Mouse (Mus musculus): Measurements from ENCODE around the gene Btf3.

Btf3 gene

GRCm38 (mm10) chr13:98276253-98276652, 40.6 kb downstream of the Btf3 start:
- in situ Hi-C loops (cut with MboI): no loop called here

DNA sequence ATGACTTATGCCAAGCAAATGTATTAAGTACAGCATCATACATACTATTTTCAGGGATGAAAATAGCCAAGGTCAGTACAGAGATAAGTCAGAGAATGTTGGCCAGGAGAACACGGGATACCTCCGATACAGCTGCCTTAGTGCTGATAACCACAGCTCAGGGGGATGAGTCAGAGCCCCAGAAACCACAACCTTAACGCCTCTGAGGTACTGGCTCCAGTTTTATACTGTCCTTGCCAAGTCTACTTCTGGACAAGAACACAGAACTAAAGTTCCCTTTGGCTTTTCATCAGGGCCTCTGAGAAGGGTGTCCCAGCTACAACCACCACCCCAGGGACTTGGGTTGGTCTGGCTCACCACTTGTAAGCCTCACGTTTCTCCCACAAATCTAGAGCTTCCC, 41.2 kb downstream of the Btf3 start:
- in situ Hi-C loops (cut with MboI): no loop called here

DNA sequence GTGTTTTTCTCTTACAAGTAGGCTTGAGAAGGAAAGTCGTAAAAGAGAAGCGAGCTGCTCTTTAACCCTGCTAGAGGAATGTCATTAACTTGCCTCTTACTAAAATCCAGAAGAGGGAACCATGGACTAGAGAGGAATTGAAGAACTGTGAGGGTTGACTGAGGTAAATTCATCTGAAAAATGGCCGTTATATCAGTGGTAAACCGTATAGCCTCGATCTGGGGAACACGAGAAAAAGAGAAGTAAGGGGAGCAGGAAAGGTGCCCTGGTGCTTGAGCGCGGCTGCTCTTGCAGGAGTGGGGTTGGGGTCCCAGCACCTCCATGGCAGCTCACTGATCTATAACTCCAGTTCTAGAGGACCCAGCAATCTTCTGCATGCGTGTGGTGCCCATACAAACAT, 42.8 kb downstream of the Btf3 start:
- in situ Hi-C loops (cut with MboI): loop anchor here (25.0 kb wide), 1 partner anchor 1037 kb away; the partner anchor contains the start of gene Enc1

DNA sequence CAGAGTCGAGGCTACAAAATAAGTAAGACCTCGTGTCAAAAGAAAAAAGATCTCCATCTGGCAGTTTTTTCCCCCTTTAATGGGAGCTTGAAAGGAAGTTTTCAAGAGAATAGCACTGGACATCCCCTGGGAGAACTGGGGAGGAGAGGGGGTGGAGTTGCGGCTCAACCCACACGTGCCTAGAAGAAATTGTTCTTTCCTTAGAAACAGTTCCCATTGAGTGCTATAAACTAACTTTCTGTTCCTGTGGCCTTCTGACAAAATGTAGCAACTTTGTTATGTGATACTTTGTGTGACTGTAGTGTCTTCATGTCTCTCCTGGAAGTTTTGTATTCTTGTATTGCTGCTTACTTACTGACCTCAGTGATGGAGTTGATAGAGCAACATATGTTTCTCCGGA, 52.7 kb downstream of the Btf3 start:
- in situ Hi-C loops (cut with MboI): loop anchor here (25.0 kb wide), 1 partner anchor 1027 kb away; the partner anchor contains the start of gene Enc1

- in situ Hi-C loops (cut with MboI): loop anchor here (25.0 kb wide), 1 partner anchor 1026 kb away; the partner anchor contains the start of gene Enc1
Measured at GRCm38 (mm10) chr13:98263458-98263987, 53.3 kb downstream of the Btf3 start.

DNA sequence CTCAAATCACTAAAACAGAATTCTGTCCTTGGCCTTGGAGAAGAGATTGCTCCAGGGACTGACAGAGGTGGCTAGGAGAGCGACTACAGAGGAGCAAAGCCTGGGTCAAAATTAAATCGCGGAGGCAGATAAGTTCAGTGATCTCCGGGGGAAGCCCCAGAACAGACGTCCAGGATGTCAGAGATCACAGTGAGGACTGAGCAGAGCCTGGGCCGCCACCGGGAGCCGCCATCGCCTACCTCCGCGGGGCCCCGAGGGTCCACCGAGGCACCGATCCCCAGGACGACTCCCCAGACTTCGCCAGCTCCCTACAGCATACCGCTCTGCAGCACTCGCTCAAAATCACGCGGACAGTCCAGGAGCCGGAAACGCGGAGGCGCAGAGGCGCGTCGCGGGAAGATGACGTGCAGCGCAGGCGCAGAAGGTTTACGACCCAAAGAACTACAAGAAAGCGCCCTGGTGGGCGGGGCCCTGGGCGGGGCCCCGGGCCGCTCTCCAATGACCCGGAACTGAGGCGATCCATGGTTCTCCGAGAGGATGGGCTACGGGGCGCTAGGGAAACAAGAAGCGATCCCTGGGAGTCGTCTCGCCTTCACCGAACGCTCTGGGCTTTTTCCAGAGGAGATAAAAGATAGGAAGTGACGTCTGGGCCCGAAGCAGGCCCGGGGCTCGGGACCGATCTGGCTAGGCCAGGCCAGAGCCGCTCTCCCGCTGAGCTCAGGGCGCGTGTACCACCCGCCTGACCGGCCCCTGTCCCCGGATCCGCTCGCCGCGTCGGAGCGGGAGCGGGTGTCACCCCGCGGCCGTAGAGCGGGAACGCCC, 54.0 kb downstream of the Btf3 start, which contains the start of the genes Utp15 and Ankra2:
Gene Utp15 (minus strand): TSS at position 406 of the 822 bp plus-strand sequence.
Gene Ankra2 (plus strand): TSS at position 439 of the 822 bp plus-strand sequence.
- in situ Hi-C loops (cut with MboI): loop anchor here (25.0 kb wide), 1 partner anchor 1026 kb away; the partner anchor contains the start of gene Enc1
